Mouse (Mus musculus) liver, embryonic 18 days (tissue): ENCODE data around the gene Tmem179b. TPM values are rescaled to one million over a fixed set of nuclear protein-coding genes. Genes with fewer than 3 reads are reported as not detected.

Experiments
- polyA plus RNA-seq: library from polyadenylated mRNA; depleted of rRNA; stranded (reverse); fragments of >200 nt; gene quantifications from 2 replicates; pipeline ENCODE4 v1.2.3, GENCODE M21; 2012; rRNA removed

Tmem179b gene
- polyA plus RNA-seq, result 55.2 and 62.8 TPM in 2 replicates

DNA sequence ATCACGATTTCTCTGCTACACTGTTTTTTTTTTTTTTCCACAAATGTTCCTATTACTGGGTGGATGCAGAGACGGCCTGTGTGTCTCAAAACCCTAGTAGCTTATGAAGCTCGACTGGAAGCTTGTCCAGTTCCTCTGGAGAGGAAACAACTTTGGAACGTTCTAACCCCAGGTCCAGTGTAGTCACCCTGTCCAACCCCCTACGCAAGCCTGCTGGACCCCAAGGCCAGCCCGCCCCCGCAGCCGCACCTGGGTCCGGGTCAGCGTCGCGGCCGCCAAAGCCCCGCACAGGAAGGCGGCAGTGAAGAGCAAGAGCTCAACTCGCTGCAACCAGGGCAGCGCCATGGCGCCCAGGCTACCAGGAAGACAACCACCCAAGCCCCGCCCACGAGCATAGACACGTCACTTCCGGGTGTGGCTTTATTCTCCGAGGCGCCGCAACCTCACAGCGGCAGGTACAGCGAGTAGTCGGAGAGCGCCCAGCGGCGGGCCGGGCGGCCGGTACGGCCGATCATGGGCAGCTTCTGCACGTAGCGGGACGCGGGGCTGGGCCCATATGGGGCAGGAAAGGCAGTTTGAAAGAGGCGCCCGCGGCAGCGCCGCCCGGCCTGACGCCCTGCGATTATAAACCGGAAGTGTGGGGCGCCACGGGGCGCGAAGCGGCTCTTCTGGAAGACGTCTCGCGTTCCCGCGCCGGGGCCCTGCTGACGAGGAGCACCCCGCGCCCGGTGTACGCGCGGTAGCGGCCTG lies at the start of gene Tmem179b:
TSS of gene Tmem179b (minus strand) at position 382 of the 750 bp plus-strand sequence.

DNA sequence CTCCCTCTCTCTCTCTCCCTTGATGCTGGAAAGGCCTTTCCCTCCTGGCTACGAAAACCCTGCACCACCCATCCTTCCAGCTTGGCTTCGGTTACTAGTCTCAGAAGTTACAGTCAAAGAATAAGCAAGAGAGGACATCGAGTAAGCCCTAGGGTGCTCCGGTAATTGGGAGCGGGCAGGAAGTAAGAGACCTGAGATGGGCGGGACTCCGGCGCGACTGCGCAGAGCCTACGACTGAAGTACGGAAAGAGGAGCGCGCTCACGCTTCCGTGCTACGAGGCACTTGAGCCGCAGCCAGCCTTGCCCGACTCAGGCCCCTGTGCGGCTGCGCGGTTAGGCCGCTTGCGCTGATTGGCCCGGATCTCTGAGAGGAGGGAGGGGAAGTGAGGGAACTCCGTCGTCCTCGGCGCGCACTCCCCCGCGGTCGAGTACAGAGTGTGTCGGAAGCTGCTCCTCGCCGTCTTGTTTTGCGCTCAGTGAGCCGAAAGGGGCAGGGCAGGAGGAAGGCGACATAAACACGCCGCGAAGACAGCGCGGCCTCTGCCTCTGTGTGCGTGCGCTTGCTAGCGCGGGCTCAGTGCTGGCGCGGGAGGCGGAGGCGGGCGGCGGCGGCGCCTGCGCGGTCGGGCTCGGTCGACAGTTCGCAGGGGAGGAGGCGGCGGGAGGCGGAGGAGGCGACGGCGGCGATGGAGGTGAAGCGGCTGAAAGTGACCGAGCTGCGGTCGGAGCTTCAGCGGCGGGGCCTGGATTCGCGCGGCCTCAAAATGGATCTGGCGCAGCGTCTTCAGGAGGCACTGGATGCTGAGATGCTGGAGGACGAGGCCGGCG lies 45.5 kb upstream of the Tmem179b start, which contains the start of gene Hnrnpul2:
TSS of gene Hnrnpul2 (plus strand) at position 415 of the 828 bp plus-strand sequence.

GRCm38 (mm10) chr19:8818801-8819595 lies 44.7 kb upstream of the Tmem179b start, which contains the start of gene Ttc9c:
TSS of gene Ttc9c (minus strand) at chr19:8819333.

GRCm38 (mm10) chr19:8802130-8802821 lies 28.0 kb upstream of the Tmem179b start, which contains the start of gene Zbtb3:
TSS of gene Zbtb3 (plus strand) at chr19:8802555.

DNA sequence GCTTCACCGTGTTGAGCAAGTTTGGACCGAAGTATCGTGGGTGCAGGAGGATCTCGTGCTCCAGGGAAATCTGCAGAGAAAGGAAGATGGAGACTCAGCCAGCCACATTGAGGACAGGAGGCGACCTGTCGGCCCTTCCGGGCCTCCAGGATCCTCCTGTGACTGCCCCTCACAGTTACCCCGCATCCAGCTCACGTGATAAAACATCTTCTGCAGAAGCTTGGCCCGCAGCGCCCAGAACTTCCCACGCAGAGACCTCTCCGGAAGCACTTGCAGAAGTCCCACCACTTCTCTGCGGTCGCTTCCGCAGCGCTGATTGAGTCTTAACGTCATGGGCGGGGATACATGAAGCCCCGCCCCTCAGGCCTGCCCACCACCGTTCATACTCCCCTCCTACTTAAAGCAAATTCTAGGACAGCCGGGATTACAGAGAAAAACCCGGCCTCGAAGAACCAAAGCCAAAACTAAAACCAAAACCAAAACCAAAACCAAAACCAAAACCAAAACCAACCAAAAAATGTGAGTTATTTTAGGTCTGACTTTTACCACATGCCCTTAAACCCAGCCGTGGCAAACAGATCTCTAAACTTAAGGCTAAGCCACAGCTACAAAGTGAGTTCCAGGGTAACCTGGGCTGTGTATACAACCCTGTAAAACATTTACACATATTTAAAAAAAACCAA lies 24.1 kb upstream of the Tmem179b start, which contains the start of gene Polr2g:
TSS of gene Polr2g (minus strand) at position 314 of the 683 bp plus-strand sequence.

DNA sequence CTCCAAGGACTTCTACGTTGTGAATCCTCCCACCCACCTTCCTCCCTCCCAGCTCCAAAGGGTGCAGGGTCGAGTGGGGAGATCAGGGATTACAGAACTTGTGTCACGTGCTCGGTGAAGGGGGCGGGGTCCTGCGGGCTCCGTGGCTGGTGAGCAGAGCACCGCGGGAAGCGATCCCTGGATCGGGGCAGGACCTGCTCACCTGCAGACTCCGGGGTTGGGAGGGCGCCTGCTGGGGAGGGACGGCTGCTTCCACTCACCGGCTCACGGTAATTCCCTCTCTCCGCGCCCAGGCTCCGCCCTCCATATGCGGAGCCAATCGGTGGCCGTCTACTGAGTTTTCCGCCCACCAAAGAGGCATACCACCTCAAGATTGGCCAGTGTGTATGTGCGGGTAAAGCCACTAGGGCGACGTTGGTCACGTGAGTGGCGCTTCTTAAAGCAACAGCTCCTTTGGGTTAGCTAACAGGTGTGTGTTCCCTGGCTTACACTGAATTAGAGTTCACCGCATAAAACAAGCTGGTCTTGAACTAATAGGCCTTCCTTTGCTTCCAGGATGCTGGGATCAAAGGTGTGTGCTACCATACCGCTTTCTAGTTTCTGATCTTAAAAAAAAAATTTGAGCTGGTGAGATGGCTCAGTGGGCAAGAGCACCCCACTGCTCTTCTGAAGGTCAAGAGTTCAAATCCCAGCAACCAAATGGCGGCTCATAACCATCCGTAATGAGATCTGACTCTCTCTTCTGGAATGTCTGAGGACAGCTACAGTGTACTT lies 11.9 kb upstream of the Tmem179b start, which contains the start of gene Taf6l:
TSS of gene Taf6l (minus strand) at position 410 of the 774 bp plus-strand sequence.

GRCm38 (mm10) chr19:8770567-8771270 lies 3.5 kb downstream of the Tmem179b start, which contains the start of gene Tmem223:
TSS of gene Tmem223 (plus strand) at chr19:8770996.

DNA sequence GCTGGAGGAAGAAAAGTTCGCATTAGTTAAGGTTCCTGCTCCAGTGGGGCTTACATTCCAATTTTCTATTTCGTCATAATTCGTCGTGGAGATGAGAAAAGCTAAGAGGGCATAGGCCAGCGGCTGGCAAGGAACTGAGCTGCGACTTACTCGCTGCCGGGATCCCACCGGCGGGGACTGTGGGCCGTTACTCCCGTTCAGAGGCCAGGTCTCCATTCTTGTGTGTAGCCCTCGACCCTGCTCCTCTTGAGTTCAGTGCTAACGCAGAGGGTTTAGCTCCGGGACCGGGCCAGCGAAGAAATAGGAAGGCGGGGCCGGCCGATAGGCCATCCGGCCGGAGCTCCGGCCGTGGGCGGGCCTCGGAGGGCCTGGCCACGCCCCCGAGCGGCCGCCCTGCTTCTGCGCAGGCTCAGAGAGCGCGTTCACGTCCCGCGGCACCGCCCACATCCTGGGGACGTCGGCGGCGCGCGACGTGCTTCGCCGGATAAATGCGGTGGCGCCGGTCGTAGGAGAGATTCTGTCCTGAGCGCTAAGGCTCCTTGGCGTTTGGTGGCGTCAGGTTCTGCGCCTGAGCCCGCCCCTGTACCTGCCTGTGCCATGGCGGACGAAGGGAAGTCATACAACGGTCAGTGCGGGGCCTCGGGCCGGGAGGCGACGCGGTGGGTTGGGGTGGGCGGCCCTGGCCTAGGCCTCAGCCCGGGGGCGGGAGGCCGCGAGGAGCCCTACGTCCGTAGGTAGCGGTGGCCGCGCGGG lies 17.5 kb downstream of the Tmem179b start, which contains the start of gene Nxf1:
TSS of gene Nxf1 (plus strand) at position 439 of the 753 bp plus-strand sequence.

DNA sequence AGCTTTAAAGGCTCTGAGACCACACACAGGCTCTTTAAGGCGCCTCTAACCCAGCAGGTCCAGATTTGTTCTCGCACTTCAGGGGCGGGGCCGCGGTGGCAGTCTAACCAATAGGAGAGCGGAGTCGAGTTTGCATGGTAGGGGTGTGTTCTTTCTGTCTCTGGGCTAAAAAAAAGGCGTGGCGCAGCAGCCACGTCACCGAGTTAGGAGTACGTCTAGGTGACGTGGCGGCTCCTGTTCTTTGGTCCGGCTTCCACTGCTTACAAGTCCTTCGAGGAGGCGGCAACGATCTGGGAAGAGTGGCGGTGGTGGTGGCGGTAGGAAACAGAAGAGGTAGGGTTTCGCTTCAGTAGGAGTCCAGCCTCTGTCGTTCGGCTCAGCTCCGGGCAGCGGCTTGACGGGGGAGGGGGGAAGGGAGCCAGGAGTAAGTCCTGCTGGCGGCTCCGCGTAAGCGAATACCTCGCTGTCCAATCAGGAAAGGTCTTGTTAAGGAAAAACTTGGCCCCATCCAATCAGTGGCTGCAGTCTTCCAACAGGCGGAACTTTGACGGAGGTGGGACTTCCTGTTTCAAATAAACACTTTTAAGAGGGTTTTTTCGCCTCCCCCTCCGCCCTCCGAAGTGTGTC lies 32.9 kb downstream of the Tmem179b start, which contains the start of gene Stx5a:
TSS of gene Stx5a (plus strand) at position 171 of the 627 bp plus-strand sequence.

GRCm38 (mm10) chr19:8740603-8741002 lies 33.7 kb downstream of the Tmem179b start, which contains the start of gene 1700092M07Rik:
TSS of gene 1700092M07Rik (plus strand) at chr19:8740718.

DNA sequence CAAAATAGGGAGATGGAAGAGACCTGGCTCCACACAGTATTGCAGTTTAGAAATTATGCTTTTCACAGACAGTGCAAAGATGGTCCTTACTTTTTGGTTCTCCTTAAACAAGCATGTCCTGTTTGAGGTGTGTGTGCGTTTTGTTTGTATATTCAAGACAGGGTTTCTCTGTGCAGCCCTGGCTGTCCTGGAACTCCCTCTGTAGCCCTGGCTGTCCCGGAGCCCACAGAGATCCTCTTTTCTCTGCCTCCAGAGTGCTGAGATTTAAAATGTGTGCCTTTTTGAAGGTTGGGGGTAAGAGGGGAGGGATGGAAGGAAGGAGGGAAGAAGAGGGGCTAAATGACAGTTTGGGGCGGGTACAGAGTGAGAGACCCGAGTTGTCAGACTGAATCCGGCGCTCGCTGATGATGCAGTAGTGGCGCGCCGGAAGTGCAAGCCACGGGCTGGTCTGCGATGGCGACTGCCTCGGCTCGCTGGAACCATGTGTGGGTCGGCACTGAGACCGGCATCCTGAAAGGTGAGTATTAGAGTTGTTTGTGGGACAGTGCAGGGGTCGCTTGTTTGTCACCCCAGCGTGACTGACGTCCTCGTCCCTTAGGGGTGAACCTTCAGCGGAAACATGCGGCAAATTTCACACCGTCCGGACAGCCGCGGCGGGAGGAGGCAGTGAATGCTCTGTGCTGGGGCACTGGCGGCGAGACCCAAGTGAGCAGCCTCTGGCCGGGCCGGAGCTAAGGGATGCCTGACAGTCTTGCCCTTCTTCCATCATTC lies 38.7 kb downstream of the Tmem179b start, which contains the start of gene Wdr74:
TSS of gene Wdr74 (plus strand) at position 439 of the 771 bp plus-strand sequence.

GRCm38 (mm10) chr19:8722907-8723573 lies 51.2 kb downstream of the Tmem179b start, which contains the start of gene Slc3a2:
TSS of gene Slc3a2 (minus strand) at chr19:8723369.

